Mouse (Mus musculus) lung, postnatal 10 days (tissue): Measurements from ENCODE around the gene Fam135a.
"Not testable (repeated sequence)": the region's sequence is repeated elsewhere in the genome, so short reads cannot be mapped to it uniquely, and the experiment has no call there.

ENCODE experiments used
- DNase-seq: peaks from one replicate; pipeline ENCODE4 v3.0.0; 2021

Gene Fam135a

GRCm38 (mm10) chr1:24066706-24067105, 33.4 kb downstream of the Fam135a start:
- peak; percentile 4 for DNase-seq

GRCm38 (mm10) chr1:24055706-24056105, 44.4 kb downstream of the Fam135a start:
- no peak for DNase-seq

DNA sequence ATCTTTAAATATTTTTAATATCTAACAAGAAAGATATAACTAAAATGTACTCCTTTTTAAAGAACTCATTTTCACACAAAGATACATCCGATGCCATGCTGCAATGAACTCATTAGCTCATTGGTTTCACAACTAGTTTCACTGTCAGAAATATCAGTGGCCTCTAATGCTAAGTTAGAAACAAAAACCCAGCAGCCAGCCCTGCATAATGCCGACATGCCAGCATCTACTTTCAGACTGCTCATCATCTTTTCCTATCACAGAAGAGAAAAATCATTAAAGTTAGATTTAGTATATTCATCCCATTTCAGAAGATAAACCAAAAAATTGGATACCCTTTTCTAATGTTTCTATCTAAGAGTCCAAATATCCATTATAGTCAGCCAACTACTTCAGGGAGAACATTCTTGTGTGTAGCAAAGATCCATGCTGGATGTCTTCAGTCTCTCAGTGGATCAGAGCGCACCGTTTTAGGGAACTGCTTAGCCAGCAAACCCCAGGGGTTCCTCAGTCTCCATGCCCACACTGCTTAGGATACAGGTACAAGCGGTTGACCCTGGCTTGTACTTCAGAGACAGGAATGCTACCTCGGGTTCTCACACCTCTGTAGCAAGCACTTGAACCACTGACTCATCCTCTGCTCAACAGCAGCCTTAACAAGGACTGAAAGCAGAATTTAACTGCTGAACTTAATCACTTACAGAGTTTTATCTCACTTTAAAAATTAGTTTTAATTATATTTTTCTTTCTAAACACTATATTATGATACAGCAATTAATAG, 53.2 kb downstream of the Fam135a start:
- no peak for DNase-seq

DNA sequence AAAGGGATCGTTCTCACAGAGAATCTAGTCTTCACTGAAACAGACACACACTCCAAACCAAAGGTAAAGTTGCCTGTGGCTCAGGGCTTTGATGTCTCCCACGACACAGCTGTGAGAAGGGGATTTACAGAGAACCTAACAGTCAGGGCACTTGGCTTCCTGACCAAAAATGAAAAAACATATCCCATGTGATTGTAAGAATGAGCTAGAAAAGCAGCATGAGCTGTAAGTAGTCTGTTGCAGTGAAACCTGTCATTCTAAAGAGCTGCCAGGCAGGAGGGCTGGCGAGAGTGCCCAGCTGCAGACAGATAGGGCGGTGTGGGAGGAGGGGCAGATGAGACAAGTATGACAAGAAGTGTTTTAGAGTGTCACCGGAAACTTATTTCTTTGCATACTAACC, 54.5 kb downstream of the Fam135a start:
- no peak for DNase-seq

- DNase-seq: no peak
Observed at GRCm38 (mm10) chr1:24043007-24043406, 57.1 kb downstream of the Fam135a start.

- no peak for DNase-seq
Observed at GRCm38 (mm10) chr1:24033759-24034423, 66.2 kb downstream of the Fam135a start.

- DNase-seq: no peak
Observed at GRCm38 (mm10) chr1:24010821-24011220, 89.3 kb downstream of the Fam135a start.

DNA sequence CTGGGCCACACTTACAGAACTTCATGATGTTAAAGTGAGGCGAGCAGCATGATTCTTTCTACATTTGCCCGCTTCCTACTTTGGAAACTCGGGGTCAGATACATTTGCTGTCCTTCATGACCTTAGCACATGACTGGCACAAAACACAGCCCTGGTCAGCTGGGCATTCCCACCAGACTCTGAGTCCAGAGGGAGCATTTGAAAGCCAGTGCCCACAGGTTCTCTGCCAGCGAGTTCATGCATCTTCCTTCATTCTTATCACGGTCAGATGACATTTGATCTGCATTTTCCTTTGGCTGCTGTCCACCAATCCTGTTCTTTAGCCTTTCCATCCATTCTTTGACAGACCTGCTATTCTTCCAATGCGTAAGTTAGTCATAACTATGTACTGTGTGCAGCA, 90.1 kb downstream of the Fam135a start:
- no peak for DNase-seq

GRCm38 (mm10) chr1:24007621-24008020, 92.5 kb downstream of the Fam135a start:
- peak; percentile 30 for DNase-seq

DNA sequence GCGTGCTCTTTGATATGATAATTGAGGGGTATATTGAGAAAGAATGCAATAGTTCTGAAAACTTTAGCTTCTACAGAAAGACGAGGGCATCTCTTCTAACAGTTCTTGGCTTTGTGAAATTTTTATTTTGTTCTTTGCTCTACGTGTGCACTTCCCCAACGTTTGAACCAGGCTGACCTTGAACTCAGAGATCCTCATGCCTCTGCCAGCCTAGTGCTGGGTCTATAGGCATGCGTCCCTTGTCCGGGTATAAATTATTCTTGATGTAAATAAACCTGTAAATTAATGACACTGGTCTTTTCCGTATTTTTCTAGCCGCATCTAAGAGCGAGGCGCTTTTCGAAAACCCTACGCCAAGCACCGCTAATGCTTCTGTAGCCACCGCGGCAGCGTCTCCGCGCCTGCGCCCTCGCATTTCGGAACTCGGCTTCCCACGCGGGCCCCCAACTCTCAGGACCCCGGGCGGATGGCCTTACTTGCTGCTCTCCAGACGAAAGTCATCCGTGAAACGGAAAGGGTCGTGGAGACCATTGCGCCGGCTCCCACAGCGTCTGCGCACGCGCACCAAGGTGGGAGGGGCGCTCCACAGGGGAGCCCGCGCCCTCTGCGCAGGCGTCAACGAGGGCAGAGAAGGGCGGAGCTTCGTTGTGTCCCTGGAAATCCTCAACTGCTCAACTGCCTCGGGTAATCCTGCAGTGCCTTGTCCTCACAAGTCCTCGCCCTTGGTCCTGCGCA, 94.9 kb downstream of the Fam135a start, which contains the start of gene Sdhaf4:
Gene Sdhaf4, minus strand, starts transcription at position 587 of the 735 bp plus-strand sequence.
- DNase-seq: peak; percentile 94

DNA sequence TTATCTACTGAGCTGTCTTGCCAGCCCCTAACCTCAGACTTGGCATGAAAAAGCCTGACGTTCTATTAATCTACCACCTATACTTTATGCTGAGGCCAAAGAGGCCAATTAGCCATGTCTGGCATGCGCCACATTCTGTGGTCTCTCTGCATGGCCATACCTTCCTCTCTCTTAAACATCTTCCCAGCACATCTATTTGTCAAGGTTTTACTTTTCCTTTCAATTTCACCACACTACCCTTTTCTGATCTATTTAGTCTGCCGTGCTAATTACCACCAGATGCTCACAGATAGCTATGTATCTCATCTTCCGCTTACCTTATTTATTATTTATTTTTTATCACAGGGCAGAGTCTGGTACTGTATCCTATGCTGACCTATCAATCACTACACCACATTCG, 100.8 kb downstream of the Fam135a start:
- no peak for DNase-seq

DNA sequence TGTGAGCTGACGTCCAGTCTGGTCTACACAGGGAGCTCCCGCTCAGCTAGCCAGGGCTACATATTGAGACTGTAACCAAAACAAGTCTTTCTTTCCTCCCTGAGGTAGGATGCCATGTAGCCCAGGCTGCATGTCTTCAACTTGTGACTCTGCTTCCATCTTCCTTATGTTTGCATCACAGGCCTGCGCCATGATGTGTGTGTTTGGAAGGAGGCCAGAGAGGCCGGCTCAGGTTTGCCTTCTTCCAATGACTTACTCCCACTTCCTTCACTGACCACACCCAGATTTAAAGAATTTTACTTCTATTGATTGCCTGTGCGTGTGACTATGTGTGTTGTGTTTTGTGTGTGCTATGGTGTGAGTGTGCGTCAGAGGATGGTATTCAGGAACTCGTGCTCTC, 101.3 kb downstream of the Fam135a start:
- no peak for DNase-seq

GRCm38 (mm10) chr1:23998120-23998810, 101.9 kb downstream of the Fam135a start:
- DNase-seq: no peak

GRCm38 (mm10) chr1:23997493-23997892, 102.6 kb downstream of the Fam135a start:
- DNase-seq: no peak

- no peak for DNase-seq
Observed at GRCm38 (mm10) chr1:23995420-23995819, 104.7 kb downstream of the Fam135a start.

DNA sequence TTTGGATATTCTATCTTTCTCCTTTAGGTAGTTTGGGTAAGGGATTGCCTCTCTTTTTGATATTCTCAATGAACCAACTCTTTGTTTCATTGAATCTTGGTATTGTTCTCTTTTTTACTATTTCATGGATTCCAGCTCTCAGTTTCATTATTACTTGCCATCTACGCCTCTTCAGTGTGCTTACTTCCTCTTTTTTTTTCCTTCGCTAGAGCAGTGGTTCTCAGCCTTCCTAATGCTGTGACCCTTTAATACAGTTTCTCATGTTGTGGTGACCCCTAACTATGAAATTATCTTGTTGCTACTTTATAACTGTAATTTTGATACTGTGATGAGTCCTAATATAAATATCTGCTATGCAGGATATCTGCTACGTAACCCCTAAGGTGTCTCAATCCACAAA, 117.0 kb downstream of the Fam135a start:
- DNase-seq: no peak

GRCm38 (mm10) chr1:23978281-23978680, 121.9 kb downstream of the Fam135a start:
- no peak for DNase-seq

GRCm38 (mm10) chr1:23971159-23971558, 129.0 kb downstream of the Fam135a start:
- DNase-seq: not testable (repeated sequence)

GRCm38 (mm10) chr1:23968027-23968725, 132.0 kb downstream of the Fam135a start:
- DNase-seq: no peak

GRCm38 (mm10) chr1:23966226-23966625, 133.9 kb downstream of the Fam135a start:
- no peak for DNase-seq
